Mouse (Mus musculus) megakaryocyte, embryonic 14.5 days (primary cell): Measurements from ENCODE around the gene Vps72.

Experiments
- FLI1 ChIP-seq: IDR thresholded peaks from 2 replicates; pipeline ENCODE4 v1.6.1; 2012; ENCODE audit warnings: low read length, inconsistent platforms, mixed read lengths
- GATA1 ChIP-seq: IDR thresholded peaks from 3 replicates; pipeline ENCODE4 v1.6.1; 2012; ENCODE audit warnings: mixed read lengths, low read length, inconsistent platforms, borderline replicate concordance

- no peak for TF ChIP-seq GATA1
- no peak for TF ChIP-seq FLI1
Observed at GRCm38 (mm10) chr3:95117751-95118150, 6.9 kb downstream of the Vps72 start.
